Mouse (Mus musculus): ENCODE data around the gene Retreg1. TPM values are rescaled to one million over a fixed set of nuclear protein-coding genes. Genes with fewer than 3 reads are reported as not detected.

Retreg1 gene
- polyA plus RNA-seq, 1 experiment from 2014 or later, result 15.3 TPM

DNA sequence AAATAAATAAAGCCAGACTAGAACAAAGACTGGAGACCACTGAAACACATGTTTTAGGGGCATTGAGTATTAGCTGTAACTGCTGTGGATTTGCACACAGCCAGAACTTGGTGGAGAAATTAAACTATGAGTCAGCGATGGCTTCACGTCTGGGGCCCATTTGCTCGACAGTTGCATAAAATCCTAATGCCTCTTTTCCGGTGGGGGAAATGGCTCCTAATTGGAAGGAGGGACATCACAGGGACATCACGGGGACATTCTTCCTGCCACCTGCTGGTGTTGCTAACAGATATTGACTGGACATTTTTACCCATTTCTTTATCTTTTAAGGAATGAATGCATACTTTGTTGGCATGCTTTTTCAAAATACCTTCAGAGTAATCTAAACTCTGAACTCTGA is 26.1 kb downstream of the Retreg1 start:
- Histone ChIP-seq H3K4me2 (replicated peaks) (no peak overlapping the region), H3K27me3 (ENCODE audit: control insufficient read depth, insufficient read depth, low read length) (no peaks in the 10 kb centered on the region), H3K4me1 (replicated peaks; ENCODE audit: control insufficient read depth, insufficient read depth, low read length) (no peaks in the 10 kb centered on the region), H3K27ac (no peak overlapping the region), H3K9ac (no peak overlapping the region), H3K4me3 (replicated peaks; ENCODE audit: low read length) (no peak overlapping the region), H3K9me3 (ENCODE audit: control insufficient read depth, low read length) (no peaks in the 10 kb centered on the region), H3K36me3 (replicated peaks; ENCODE audit: control insufficient read depth, insufficient read depth) (no peaks in the 10 kb centered on the region)
- DNase-seq (ENCODE audit: low spot score) (no peak), ATAC-seq (ENCODE audit: low FRiP score) (no peak)
- WGBS, result 80% methylated on average over 5 of the region's 5 CpGs

- WGBS, result 93% methylated on average over 7 of the region's 7 CpGs
- Histone ChIP-seq H3K4me3 (replicated peaks; ENCODE audit: low read length) (no peak overlapping the region), H3K4me1 (replicated peaks; ENCODE audit: control insufficient read depth, insufficient read depth, low read length) (no peaks in the 10 kb centered on the region), H3K9ac (no peak overlapping the region), H3K27ac (no peak overlapping the region), H3K4me2 (replicated peaks) (no peak overlapping the region), H3K36me3 (replicated peaks; ENCODE audit: control insufficient read depth, insufficient read depth) (no peaks in the 10 kb centered on the region), H3K9me3 (ENCODE audit: control insufficient read depth, low read length) (no peaks in the 10 kb centered on the region), H3K27me3 (ENCODE audit: control insufficient read depth, insufficient read depth, low read length) (no peaks in the 10 kb centered on the region)
- no peak for DNase-seq (ENCODE audit: low spot score)
- no peak for ATAC-seq (ENCODE audit: low FRiP score)
These were observed 28.5 kb downstream of the Retreg1 start for GRCm38 (mm10) chr15:25871470-25871869.

GRCm38 (mm10) chr15:25872118-25872517 is 29.1 kb downstream of the Retreg1 start:
- H3K36me3 ChIP-seq (replicated peaks; ENCODE audit: control insufficient read depth, insufficient read depth), result no peaks in the 10 kb centered on the region
- no peaks in the 10 kb centered on the region for H3K9me3 ChIP-seq (ENCODE audit: control insufficient read depth, low read length)
- H3K27me3 ChIP-seq (ENCODE audit: control insufficient read depth, insufficient read depth, low read length), result no peaks in the 10 kb centered on the region
- H3K4me3 ChIP-seq (replicated peaks; ENCODE audit: low read length), result no peak overlapping the region
- H3K4me1 ChIP-seq (replicated peaks; ENCODE audit: control insufficient read depth, insufficient read depth, low read length), result 0 out of 2 replicates have a peak, but pooled peaks cover 5% of the 10 kb centered on the region
- H3K4me2 ChIP-seq (replicated peaks), result no peak overlapping the region
- WGBS, result 67% methylated on average over 9 of the region's 9 CpGs
- no peak overlapping the region for H3K9ac ChIP-seq
- no peak overlapping the region for H3K27ac ChIP-seq
- ATAC-seq (ENCODE audit: low FRiP score), result no peak
- no peak for DNase-seq (ENCODE audit: low spot score)

GRCm38 (mm10) chr15:25872657-25873056 is 29.7 kb downstream of the Retreg1 start:
- Histone ChIP-seq H3K27me3 (ENCODE audit: control insufficient read depth, insufficient read depth, low read length) (no peaks in the 10 kb centered on the region), H3K36me3 (replicated peaks; ENCODE audit: control insufficient read depth, insufficient read depth) (no peaks in the 10 kb centered on the region), H3K27ac (no peak overlapping the region), H3K4me1 (replicated peaks; ENCODE audit: control insufficient read depth, insufficient read depth, low read length) (peaks cover 9% of the 10 kb centered on the region; the same call in 1 of the 2 replicates), H3K9me3 (ENCODE audit: control insufficient read depth, low read length) (no peaks in the 10 kb centered on the region), H3K4me3 (replicated peaks; ENCODE audit: low read length) (no peak overlapping the region), H3K9ac (no peak overlapping the region), H3K4me2 (replicated peaks) (no peak overlapping the region)
- WGBS, result 91% methylated on average over 9 of the region's 9 CpGs
- DNase-seq (ENCODE audit: low spot score) (no peak), ATAC-seq (ENCODE audit: low FRiP score) (no peak)

DNA sequence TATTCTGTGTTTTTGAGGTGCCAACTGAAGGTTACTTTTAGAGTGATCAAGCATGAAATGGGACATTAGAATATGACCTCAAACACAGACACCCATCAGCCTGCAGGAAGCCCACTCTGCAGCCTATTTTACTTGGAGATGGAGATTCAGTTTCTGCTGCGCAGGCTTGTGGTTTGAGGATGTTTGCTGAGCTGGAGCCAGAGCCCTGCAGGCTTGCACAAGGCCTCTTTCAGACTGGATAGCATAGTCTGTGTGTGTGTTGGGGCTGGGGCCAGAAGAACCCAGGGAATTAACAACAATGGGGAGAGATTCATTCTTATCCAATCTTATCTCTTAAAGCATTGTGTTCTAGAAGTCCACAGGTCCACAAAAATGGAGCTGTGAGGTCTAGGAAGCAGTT is 30.6 kb downstream of the Retreg1 start:
- Histone ChIP-seq H3K4me3 (replicated peaks; ENCODE audit: low read length) (no peak overlapping the region), H3K27me3 (ENCODE audit: control insufficient read depth, insufficient read depth, low read length) (no peaks in the 10 kb centered on the region), H3K27ac (no peak overlapping the region), H3K36me3 (replicated peaks; ENCODE audit: control insufficient read depth, insufficient read depth) (no peaks in the 10 kb centered on the region), H3K9me3 (ENCODE audit: control insufficient read depth, low read length) (no peaks in the 10 kb centered on the region), H3K9ac (no peak overlapping the region), H3K4me1 (replicated peaks; ENCODE audit: control insufficient read depth, insufficient read depth, low read length) (peaks cover 13% of the 10 kb centered on the region; the same call in 1 of the 2 replicates), H3K4me2 (replicated peaks) (no peak overlapping the region)
- DNase-seq (ENCODE audit: low spot score) (no peak), ATAC-seq (ENCODE audit: low FRiP score) (no peak)
- WGBS, result 90% methylated on average over 1 of the region's 1 CpGs

- ATAC-seq (ENCODE audit: low FRiP score), result no peak
These were observed 33.7 kb downstream of the Retreg1 start for GRCm38 (mm10) chr15:25876601-25877161.

DNA sequence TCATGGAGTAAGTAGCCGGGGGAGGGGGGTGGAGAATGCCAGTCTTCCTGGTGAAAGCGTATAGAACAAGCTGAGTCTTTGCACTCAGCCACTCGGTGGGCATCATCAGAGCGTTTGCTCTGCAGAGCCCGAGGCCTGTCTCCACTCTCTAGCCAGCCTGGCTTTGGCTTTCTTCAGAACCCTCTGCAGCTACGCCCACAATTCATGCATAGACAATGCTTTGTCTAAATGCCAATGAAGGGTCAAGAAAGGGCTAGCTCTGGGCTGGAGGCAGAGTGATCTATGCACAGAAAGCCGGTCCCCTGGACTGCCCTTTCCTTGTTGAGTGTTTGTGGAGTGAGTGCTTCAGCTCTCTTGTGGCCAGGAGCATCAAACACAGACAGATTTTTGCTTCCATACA is 34.8 kb downstream of the Retreg1 start:
- H3K4me2 ChIP-seq (replicated peaks), result no peak overlapping the region
- 23% methylated on average over 7 of the region's 7 CpGs for WGBS
- H3K27ac ChIP-seq, result no peak overlapping the region
- no peak for ATAC-seq (ENCODE audit: low FRiP score)
- H3K4me3 ChIP-seq (replicated peaks; ENCODE audit: low read length), result no peak overlapping the region
- DNase-seq (ENCODE audit: low spot score), result no peak
- peaks cover 13% of the 10 kb centered on the region; the same call in 1 of the 2 replicates for H3K4me1 ChIP-seq (replicated peaks; ENCODE audit: control insufficient read depth, insufficient read depth, low read length)
- H3K27me3 ChIP-seq (ENCODE audit: control insufficient read depth, insufficient read depth, low read length), result no peaks in the 10 kb centered on the region
- H3K36me3 ChIP-seq (replicated peaks; ENCODE audit: control insufficient read depth, insufficient read depth), result no peaks in the 10 kb centered on the region
- no peaks in the 10 kb centered on the region for H3K9me3 ChIP-seq (ENCODE audit: control insufficient read depth, low read length)
- no peak overlapping the region for H3K9ac ChIP-seq

More at GRCm38 (mm10) chr15:25876601-25877161, 33.7 kb downstream of the Retreg1 start:
- Histone ChIP-seq H3K4me3 (replicated peaks; ENCODE audit: low read length) (no peak overlapping the region), H3K27ac (no peak overlapping the region), H3K4me2 (replicated peaks) (no peak overlapping the region), H3K9me3 (ENCODE audit: control insufficient read depth, low read length) (no peaks in the 10 kb centered on the region), H3K36me3 (replicated peaks; ENCODE audit: control insufficient read depth, insufficient read depth) (no peaks in the 10 kb centered on the region), H3K27me3 (ENCODE audit: control insufficient read depth, insufficient read depth, low read length) (no peaks in the 10 kb centered on the region), H3K4me1 (replicated peaks; ENCODE audit: control insufficient read depth, insufficient read depth, low read length) (peaks cover 13% of the 10 kb centered on the region; the same call in 1 of the 2 replicates), H3K9ac (no peak overlapping the region)
- 54% methylated on average over 15 of the region's 15 CpGs for WGBS
- DNase-seq (ENCODE audit: low spot score), result no peak

GRCm38 (mm10) chr15:25879229-25879628 is 36.2 kb downstream of the Retreg1 start:
- Histone ChIP-seq H3K36me3 (replicated peaks; ENCODE audit: control insufficient read depth, insufficient read depth) (no peaks in the 10 kb centered on the region), H3K4me1 (replicated peaks; ENCODE audit: control insufficient read depth, insufficient read depth, low read length) (peaks cover 13% of the 10 kb centered on the region; the same call in 1 of the 2 replicates), H3K27ac (no peak overlapping the region), H3K9ac (no peak overlapping the region), H3K9me3 (ENCODE audit: control insufficient read depth, low read length) (no peaks in the 10 kb centered on the region), H3K4me2 (replicated peaks) (no peak overlapping the region), H3K27me3 (ENCODE audit: control insufficient read depth, insufficient read depth, low read length) (no peaks in the 10 kb centered on the region), H3K4me3 (replicated peaks; ENCODE audit: low read length) (no peak overlapping the region)
- DNase-seq (ENCODE audit: low spot score) (no peak), ATAC-seq (ENCODE audit: low FRiP score) (no peak)
- WGBS, result 79% methylated on average over 6 of the region's 6 CpGs

DNA sequence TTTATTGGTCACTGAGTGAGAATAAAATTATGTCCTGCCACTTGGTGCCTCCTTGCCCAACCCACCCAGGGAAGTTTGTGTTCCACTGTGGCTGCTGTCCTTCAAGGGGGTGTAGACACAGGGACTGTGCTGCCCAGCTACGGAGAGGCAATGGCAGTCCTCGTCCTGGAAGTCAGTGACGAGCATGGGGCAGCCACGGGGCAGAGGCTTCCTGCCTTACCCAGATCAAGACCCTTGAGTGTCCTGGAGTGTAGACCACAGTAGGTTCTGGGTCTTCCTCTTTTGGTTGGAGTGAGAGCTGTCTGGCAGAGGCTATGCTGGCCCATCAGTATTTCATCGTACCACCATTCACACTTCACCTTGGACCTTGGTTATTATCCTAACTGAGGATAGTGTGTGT is 37.2 kb downstream of the Retreg1 start:
- H3K36me3 ChIP-seq (replicated peaks; ENCODE audit: control insufficient read depth, insufficient read depth), result no peaks in the 10 kb centered on the region
- H3K9ac ChIP-seq, result no peak overlapping the region
- H3K4me2 ChIP-seq (replicated peaks), result no peak overlapping the region
- H3K9me3 ChIP-seq (ENCODE audit: control insufficient read depth, low read length), result no peaks in the 10 kb centered on the region
- WGBS, result 88% methylated on average over 5 of the region's 5 CpGs
- no peak overlapping the region for H3K27ac ChIP-seq
- ATAC-seq (ENCODE audit: low FRiP score) (no peak), DNase-seq (ENCODE audit: low spot score) (no peak)
- H3K27me3 ChIP-seq (ENCODE audit: control insufficient read depth, insufficient read depth, low read length), result no peaks in the 10 kb centered on the region
- peaks cover 13% of the 10 kb centered on the region; the same call in 1 of the 2 replicates for H3K4me1 ChIP-seq (replicated peaks; ENCODE audit: control insufficient read depth, insufficient read depth, low read length)
- H3K4me3 ChIP-seq (replicated peaks; ENCODE audit: low read length), result no peak overlapping the region

DNA sequence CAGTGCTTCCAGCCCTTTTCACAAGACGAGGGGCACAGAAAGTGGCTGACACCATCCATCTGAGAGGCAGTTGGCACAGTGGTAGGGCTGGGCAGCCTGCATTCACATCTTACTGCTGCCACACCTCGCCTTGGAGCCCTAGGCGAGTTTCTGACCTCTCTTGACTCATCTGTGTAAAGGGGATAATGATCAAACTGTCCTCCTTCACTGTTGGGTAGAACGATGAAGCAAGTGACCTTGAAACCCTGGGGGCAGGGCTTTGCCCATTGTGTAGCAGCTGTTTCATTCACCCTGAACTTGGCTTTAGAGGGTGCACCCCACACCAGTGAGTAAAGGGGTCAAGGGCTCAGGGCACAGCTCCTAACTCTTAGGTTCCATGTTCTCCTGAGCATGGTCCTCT is 39.0 kb downstream of the Retreg1 start:
- DNase-seq (ENCODE audit: low spot score) (no peak), ATAC-seq (ENCODE audit: low FRiP score) (no peak)
- Histone ChIP-seq H3K4me2 (replicated peaks) (no peak overlapping the region), H3K9me3 (ENCODE audit: control insufficient read depth, low read length) (no peaks in the 10 kb centered on the region), H3K9ac (no peak overlapping the region), H3K4me3 (replicated peaks; ENCODE audit: low read length) (no peak overlapping the region), H3K4me1 (replicated peaks; ENCODE audit: control insufficient read depth, insufficient read depth, low read length) (peaks cover 9% of the 10 kb centered on the region; the same call in 1 of the 2 replicates), H3K27ac (no peak overlapping the region), H3K27me3 (ENCODE audit: control insufficient read depth, insufficient read depth, low read length) (no peaks in the 10 kb centered on the region), H3K36me3 (replicated peaks; ENCODE audit: control insufficient read depth, insufficient read depth) (no peaks in the 10 kb centered on the region)
- WGBS, result 48% methylated on average over 4 of the region's 4 CpGs

Measured in hindbrain, embryonic 14.5 days (tissue).